Mouse (Mus musculus) CH12.LX (cell line): ENCODE results near the gene Adora2a. TPM values are rescaled to one million over a fixed set of nuclear protein-coding genes. Genes with fewer than 3 reads are reported as not detected.
A peak's percentile ranks its signal among the peaks of the same experiment; 100 is the strongest.
"Not testable (repeated sequence)": the region's sequence is repeated elsewhere in the genome, so short reads cannot be mapped to it uniquely, and the experiment has no call there.

Experiments
- DNase-seq: peaks from one replicate; pipeline ENCODE4 v3.0.0-alpha.2; 2013; ENCODE audit errors: extremely low read depth
- H3K27ac ChIP-seq: 2 replicates; pipeline ENCODE4 v1.5.1; 2012; ENCODE audit warnings: low read depth, mild to moderate bottlenecking, control low read depth, moderate library complexity; ENCODE audit not compliant: insufficient read depth
- H3K27me3 ChIP-seq: replicated peaks from 2 replicates; pipeline ENCODE3; 2012; ENCODE audit warnings: inconsistent platforms
- H3K36me3 ChIP-seq, 2 experiments: replicated peaks in 1 of 2; 2 replicates each; pipeline versions ENCODE3 to v1.6.1; 2012; ENCODE audit warnings: inconsistent platforms in 1 of 2, low read length in 1 of 2, mild to moderate bottlenecking in 1 of 2, mixed read lengths in 1 of 2, moderate library complexity in 1 of 2; ENCODE audit not compliant: control insufficient read depth in 1 of 2, insufficient read depth in 1 of 2
- H3K4me1 ChIP-seq, 2 experiments: 2 replicates each; pipeline ENCODE4 v1.6.1; 2012; ENCODE audit warnings: inconsistent platforms in 1 of 2, moderate library complexity in 1 of 2; ENCODE audit not compliant: insufficient read depth in 2 of 2, control insufficient read depth in 1 of 2
- H3K4me2 ChIP-seq: 2 replicates; pipeline ENCODE4 v1.6.1; 2012; ENCODE audit warnings: low read depth, mild to moderate bottlenecking, control low read depth; ENCODE audit not compliant: poor library complexity, insufficient read depth, severe bottlenecking
- H3K4me3 ChIP-seq, 3 experiments: fragments of 150-350 bp in 1 of 3; sonication (generic) in 1 of 3; replicated peaks in 1 of 3; 2 replicates each; pipeline versions ENCODE3 to v1.5.1; 2011 to 2012; ENCODE audit warnings: low read depth in 2 of 3, low read length in 2 of 3, mild to moderate bottlenecking in 2 of 3, moderate library complexity in 2 of 3, control low read depth in 1 of 3, improper control_type of control experiment in 1 of 3, inconsistent platforms in 1 of 3, mixed read lengths in 1 of 3; ENCODE audit not compliant: poor library complexity in 1 of 3
- H3K79me2 ChIP-seq: replicated peaks from 2 replicates; pipeline ENCODE4 v1.6.1; 2012; ENCODE audit warnings: mild to moderate bottlenecking, moderate library complexity; ENCODE audit not compliant: control insufficient read depth, poor library complexity, insufficient read depth, severe bottlenecking; ENCODE audit errors: extremely low read depth
- H3K9ac ChIP-seq: 2 replicates; pipeline ENCODE4 v1.6.1; 2012; ENCODE audit warnings: low read depth, mild to moderate bottlenecking, control low read depth, moderate library complexity; ENCODE audit not compliant: insufficient read depth
- H3K9me3 ChIP-seq: replicated peaks from 2 replicates; pipeline ENCODE3; 2012; ENCODE audit warnings: low read length, inconsistent platforms, mixed read lengths
- BHLHE40 ChIP-seq: IDR thresholded peaks from 2 replicates; pipeline ENCODE4 v1.6.1; 2011; ENCODE audit warnings: mild to moderate bottlenecking, low read depth, low read length, improper control_type of control experiment
- CHD1 ChIP-seq: IDR thresholded peaks from 2 replicates; pipeline ENCODE4 v1.6.1; 2012; ENCODE audit warnings: low read depth, low read length, improper control_type of control experiment, inconsistent platforms
- E2F4 ChIP-seq: IDR thresholded peaks from 2 replicates; pipeline ENCODE4 v1.6.1; 2011; ENCODE audit warnings: low read depth, low read length, improper control_type of control experiment; ENCODE audit not compliant: insufficient replicate concordance
- ELF1 ChIP-seq: IDR thresholded peaks from 2 replicates; pipeline ENCODE4 v1.6.1; 2014; ENCODE audit warnings: low read depth, mild to moderate bottlenecking, inconsistent platforms, low read length, improper control_type of control experiment
- EP300 ChIP-seq: IDR thresholded peaks from 2 replicates; pipeline ENCODE4 v1.6.1; 2011; ENCODE audit warnings: low read length, improper control_type of control experiment
- ETS1 ChIP-seq: conservative IDR thresholded peaks from 2 replicates; pipeline ENCODE4 v1.6.1; 2012; ENCODE audit warnings: low read depth, mild to moderate bottlenecking, inconsistent platforms, low read length, improper control_type of control experiment, moderate library complexity
- GABPA ChIP-seq: IDR thresholded peaks from 2 replicates; pipeline ENCODE4 v1.6.1; 2012; ENCODE audit warnings: low read depth, low read length, improper control_type of control experiment, inconsistent platforms; ENCODE audit not compliant: insufficient replicate concordance
- HCFC1 ChIP-seq: IDR thresholded peaks from 2 replicates; pipeline ENCODE4 v1.6.1; 2012; ENCODE audit warnings: low read depth, mild to moderate bottlenecking, inconsistent platforms, low read length, improper control_type of control experiment
- IRF4 ChIP-seq: IDR thresholded peaks from 2 replicates; pipeline ENCODE4 v1.6.1; 2014; ENCODE audit warnings: low read depth, mild to moderate bottlenecking, inconsistent platforms, low read length, improper control_type of control experiment
- KAT2A ChIP-seq: IDR thresholded peaks from 2 replicates; pipeline ENCODE4 v1.6.1; 2012; ENCODE audit warnings: low read length, improper control_type of control experiment, inconsistent platforms; ENCODE audit not compliant: insufficient replicate concordance
- MEF2A ChIP-seq: IDR thresholded peaks from 2 replicates; pipeline ENCODE4 v1.6.1; 2014; ENCODE audit warnings: low read depth, mild to moderate bottlenecking, inconsistent platforms, low read length, improper control_type of control experiment, borderline replicate concordance
- NELFE ChIP-seq: IDR thresholded peaks from 2 replicates; pipeline ENCODE4 v1.6.1; 2011; ENCODE audit warnings: low read depth, low read length, improper control_type of control experiment
- POLR2A ChIP-seq: IDR thresholded peaks from 2 replicates; pipeline ENCODE4 v1.6.1; 2011; ENCODE audit warnings: low read depth, mild to moderate bottlenecking, improper control_type of control experiment, low read length
- POLR2AphosphoS2 ChIP-seq: IDR thresholded peaks from 2 replicates; pipeline ENCODE4 v1.6.1; 2011; ENCODE audit warnings: low read depth, low read length, improper control_type of control experiment
- RAD21 ChIP-seq: IDR thresholded peaks from 2 replicates; pipeline ENCODE4 v1.6.1; 2011; ENCODE audit warnings: low read depth, mild to moderate bottlenecking, low read length, improper control_type of control experiment, moderate library complexity
- RCOR1 ChIP-seq: conservative IDR thresholded peaks from 2 replicates; pipeline ENCODE4 v1.6.1; 2012; ENCODE audit warnings: low read depth, mild to moderate bottlenecking, inconsistent platforms, low read length, improper control_type of control experiment
- SIN3A ChIP-seq: IDR thresholded peaks from 2 replicates; pipeline ENCODE4 v1.6.1; 2012; ENCODE audit warnings: low read length, improper control_type of control experiment, inconsistent platforms
- TCF12 ChIP-seq: IDR thresholded peaks from 2 replicates; pipeline ENCODE4 v1.6.1; 2014; ENCODE audit warnings: low read depth, mild to moderate bottlenecking, inconsistent platforms, low read length, improper control_type of control experiment
- USF1 ChIP-seq: IDR thresholded peaks from 2 replicates; pipeline ENCODE4 v1.6.1; 2014; ENCODE audit warnings: low read depth, mild to moderate bottlenecking, inconsistent platforms, low read length, improper control_type of control experiment
- USF2 ChIP-seq: conservative IDR thresholded peaks from 2 replicates; pipeline ENCODE4 v1.6.1; 2011; ENCODE audit warnings: low read depth, low read length, improper control_type of control experiment
- ZC3H11A ChIP-seq: IDR thresholded peaks from 2 replicates; pipeline ENCODE4 v1.6.1; 2012; ENCODE audit warnings: low read depth, mild to moderate bottlenecking, inconsistent platforms, low read length, improper control_type of control experiment
- ZMIZ1 ChIP-seq: IDR thresholded peaks from 2 replicates; pipeline ENCODE4 v1.6.1; 2012; ENCODE audit warnings: low read depth, mild to moderate bottlenecking, inconsistent platforms, low read length, improper control_type of control experiment
- dilution Hi-C: fragments of 300-500 bp; cut with MboI; formaldehyde crosslinking; loops from 2 replicates; pipeline ENCODE4 v1.14.3; 2020; ENCODE audit warnings: low sequenced_read_pairs; ENCODE audit not compliant: extremely low pct_unique_long_range_greater_than_20kb, extremely low pct_ligation_motif_present
- in situ Hi-C: fragments of 300-500 bp; cut with MboI; formaldehyde crosslinking; loops from 3 replicates; pipeline ENCODE4 v1.14.3; 2019; ENCODE audit warnings: low sequenced_read_pairs, low pct_ligation_motif_present, low pct_unique_long_range_greater_than_20kb, mixed read lengths
- polyA plus RNA-seq: library from polyadenylated mRNA; unstranded; fragments of >175 nt; gene quantifications from 2 replicates; pipeline ENCODE4 v1.2.1, GENCODE M21; 2012; ENCODE audit warnings: low read depth; ENCODE audit not compliant: insufficient read length
- total RNA-seq, 2 experiments: library from RNA; depleted of rRNA; stranded (reverse); fragments of 300-350 nt in 1 of 2; fragments of >200 nt in 1 of 2; gene quantifications; 2 replicates each; pipeline ENCODE4 v1.2.3; 2012 to 2014

Adora2a gene
- total and polyA plus RNA-seq, 3 experiments: 3.2 to 14.4 (median 7.6) TPM

DNA sequence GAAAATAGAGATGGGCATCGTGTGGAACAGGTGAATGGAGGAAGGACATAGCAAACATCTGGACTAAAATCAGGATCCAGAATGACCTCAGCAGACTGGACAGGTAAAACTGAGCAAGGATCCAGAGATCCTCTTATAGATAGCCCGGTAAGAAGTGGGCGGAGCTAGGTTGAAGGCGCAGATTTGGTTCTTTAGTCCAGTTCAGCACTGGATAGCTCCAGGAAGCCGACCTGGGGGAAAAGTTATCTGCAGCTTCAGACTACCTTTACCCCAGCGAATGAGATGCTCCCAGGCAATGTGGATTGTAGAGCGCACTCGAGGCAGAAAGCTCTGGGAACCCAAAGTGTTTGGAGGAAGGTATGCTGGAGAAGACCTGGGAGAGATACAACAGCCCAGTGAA, 25.3 kb downstream of the Adora2a start:
- Histone ChIP-seq H3K4me1 (peaks cover 11 to 16% of the 10 kb centered on the region in 2 experiments), H3K36me3 (no peaks in the 10 kb centered on the region), H3K27ac (no peak overlapping the region), H3K79me2 (no peaks in the 10 kb centered on the region), H3K9me3 (peaks cover 8% of the 10 kb centered on the region), H3K9ac (no peak overlapping the region), H3K27me3 (no peaks in the 10 kb centered on the region), H3K4me3 (no peak overlapping the region), H3K4me2 (no peak overlapping the region)
- no peak for TF ChIP-seq ZMIZ1
- TF ChIP-seq ZC3H11A: no peak
- 0 out of 2 replicates have a peak, but pooled peaks have one; percentile 25 for TF ChIP-seq SIN3A
- TF ChIP-seq USF1: no peak
- no peak for DNase-seq
- dilution Hi-C loops: no loop called here
- in situ Hi-C loops: no loop called here

DNA sequence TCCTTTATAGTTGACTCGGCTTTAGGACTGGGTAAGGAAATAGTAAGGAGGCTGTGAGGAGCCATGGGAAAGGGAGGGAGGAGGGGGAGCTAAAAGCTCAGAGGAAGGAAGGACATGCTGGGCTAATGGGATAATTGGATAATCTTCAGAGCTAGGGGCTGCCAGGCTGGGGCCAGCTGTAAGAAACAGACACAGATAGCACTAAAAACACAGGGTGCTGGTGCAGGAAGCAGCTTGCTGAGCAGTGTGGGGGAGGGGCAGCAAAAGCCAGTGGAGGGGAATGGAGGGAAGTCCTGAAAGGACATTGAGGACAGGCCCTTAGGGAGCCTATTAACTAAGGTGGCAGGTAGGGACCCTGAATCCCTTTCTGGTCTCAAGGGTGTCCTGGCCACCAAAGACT, 27.9 kb downstream of the Adora2a start:
- dilution Hi-C loops: not testable (repeated sequence)

DNA sequence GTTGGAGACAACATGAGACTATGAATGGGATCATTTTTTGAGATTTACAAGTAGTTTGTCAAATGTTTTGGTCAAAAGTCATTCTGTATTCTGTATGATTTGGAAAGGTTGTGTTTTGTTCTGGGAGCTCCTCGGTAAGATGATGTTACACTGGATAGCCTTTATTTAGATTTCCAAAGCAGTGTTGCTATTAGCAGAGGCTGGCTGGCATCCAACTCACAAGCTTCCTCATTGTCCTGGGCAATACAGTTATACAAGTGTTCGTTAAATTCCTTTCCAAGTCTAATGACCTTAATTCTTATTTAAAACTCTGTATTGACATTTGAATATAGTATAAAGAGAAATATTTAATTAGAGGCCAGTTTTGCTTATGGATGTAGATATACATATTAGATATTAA, 28.6 kb downstream of the Adora2a start:
- no peak for DNase-seq
- H3K4me3 ChIP-seq: no peak overlapping the region
- H3K9ac ChIP-seq: no peak overlapping the region
- H3K4me1 ChIP-seq: peaks cover 0 to 3% of the 10 kb centered on the region in 2 experiments; a peak in 1 of 4 replicates
- H3K4me2 ChIP-seq: no peak overlapping the region
- no peaks in the 10 kb centered on the region for H3K79me2 ChIP-seq
- peaks cover 8% of the 10 kb centered on the region for H3K9me3 ChIP-seq
- no peak overlapping the region for H3K27ac ChIP-seq
- dilution Hi-C loops: no loop called here
- in situ Hi-C loops: no loop called here
- no peak for TF ChIP-seq MEF2A
- TF ChIP-seq ETS1: no peak
- no peak for TF ChIP-seq USF2
- TF ChIP-seq E2F4: no peak
- no peak for TF ChIP-seq CHD1
- no peak for TF ChIP-seq POLR2A
- no peak for TF ChIP-seq IRF4
- TF ChIP-seq HCFC1: no peak
- TF ChIP-seq TCF12: no peak
- no peak for TF ChIP-seq KAT2A
- TF ChIP-seq RAD21: no peak
- no peak for TF ChIP-seq EP300
- no peak for TF ChIP-seq ZMIZ1
- no peak for TF ChIP-seq ELF1
- TF ChIP-seq POLR2AphosphoS2: no peak
- no peak for TF ChIP-seq NELFE
- no peak for TF ChIP-seq RCOR1
- TF ChIP-seq BHLHE40: no peak
- no peak for TF ChIP-seq GABPA
- TF ChIP-seq SIN3A: no peak
- H3K36me3 ChIP-seq: no peaks in the 10 kb centered on the region
- H3K27me3 ChIP-seq: no peaks in the 10 kb centered on the region

More for the DNA sequence above, 27.9 kb downstream of the Adora2a start:
- H3K27me3 ChIP-seq, DNase-seq, in situ Hi-C loops, H3K9me3 ChIP-seq, H3K4me3 ChIP-seq, H3K4me2 ChIP-seq, H3K4me1 ChIP-seq, H3K79me2 ChIP-seq, H3K36me3 ChIP-seq, H3K9ac ChIP-seq, H3K27ac ChIP-seq: not testable (repeated sequence)
